Mouse (Mus musculus): Measurements from ENCODE around the gene Rtkn. TPM values are rescaled to one million over a fixed set of nuclear protein-coding genes. Genes with fewer than 3 reads are reported as not detected.
A peak's percentile ranks its signal among the peaks of the same experiment; 100 is the strongest.

Gene Rtkn
- polyA plus RNA-seq, 1 experiment from 2014 or later: 12.1 TPM

GRCm38 (mm10) chr6:83131469-83132034, 3.7 kb upstream of the Rtkn start:
- Histone ChIP-seq H3K27ac (replicated peaks) (peak overlapping the region; percentile 78), H3K9me3 (replicated peaks) (no peaks in the 10 kb centered on the region), H3K9ac (no peak overlapping the region), H3K4me2 (peak overlapping the region; percentile 37), H3K36me3 (replicated peaks) (no peaks in the 10 kb centered on the region), H3K4me1 (replicated peaks) (peaks cover 29% of the 10 kb centered on the region), H3K4me3 (replicated peaks) (no peak overlapping the region), H3K27me3 (peaks cover 21% of the 10 kb centered on the region)
- ATAC-seq (ENCODE audit: insufficient read depth): peak; percentile 70
- 36% methylated on average over 6 of the region's 6 CpGs for WGBS (ENCODE audit: insufficient replicate concordance)

- H3K9ac ChIP-seq: no peak overlapping the region
- H3K27ac ChIP-seq (replicated peaks): peak overlapping the region; percentile 68
- H3K36me3 ChIP-seq (replicated peaks): no peaks in the 10 kb centered on the region
- no peak overlapping the region for H3K4me3 ChIP-seq (replicated peaks)
- 67% methylated on average over 9 of the region's 9 CpGs for WGBS (ENCODE audit: insufficient replicate concordance)
- H3K27me3 ChIP-seq: peaks cover 29% of the 10 kb centered on the region
- peaks cover 34% of the 10 kb centered on the region for H3K4me1 ChIP-seq (replicated peaks)
- H3K9me3 ChIP-seq (replicated peaks): no peaks in the 10 kb centered on the region
- ATAC-seq (ENCODE audit: insufficient read depth): peak; percentile 26; the same call in 1 of the 2 replicates
- peak overlapping the region; percentile 18; the same call in 1 of the 2 replicates for H3K4me2 ChIP-seq
Observed at GRCm38 (mm10) chr6:83132176-83132919, 2.9 kb upstream of the Rtkn start.

- Histone ChIP-seq H3K9me3 (replicated peaks) (no peaks in the 10 kb centered on the region), H3K9ac (no peak overlapping the region), H3K27me3 (peaks cover 48% of the 10 kb centered on the region), H3K36me3 (replicated peaks) (no peaks in the 10 kb centered on the region), H3K4me1 (replicated peaks) (peaks cover 53% of the 10 kb centered on the region), H3K4me3 (replicated peaks) (no peak overlapping the region), H3K4me2 (no peak overlapping the region), H3K27ac (replicated peaks) (no peak overlapping the region)
- ATAC-seq (ENCODE audit: insufficient read depth): no peak
- 40% methylated on average over 3 of the region's 3 CpGs for WGBS (ENCODE audit: insufficient replicate concordance)
Observed at GRCm38 (mm10) chr6:83134226-83134625, 1.0 kb upstream of the Rtkn start.

GRCm38 (mm10) chr6:83135571-83136161, 403 bp downstream of the Rtkn start:
- Histone ChIP-seq H3K4me1 (replicated peaks) (peaks cover 54% of the 10 kb centered on the region), H3K4me3 (replicated peaks) (peak overlapping the region; percentile 55), H3K36me3 (replicated peaks) (no peaks in the 10 kb centered on the region), H3K4me2 (peak overlapping the region; percentile 64), H3K27me3 (peaks cover 60% of the 10 kb centered on the region), H3K9me3 (replicated peaks) (no peaks in the 10 kb centered on the region), H3K9ac (no peak overlapping the region), H3K27ac (replicated peaks) (peak overlapping the region; percentile 81; the same call in 1 of the 2 replicates)
- ATAC-seq (ENCODE audit: insufficient read depth): no peak
- 18% methylated on average over 37 of the region's 37 CpGs for WGBS (ENCODE audit: insufficient replicate concordance)

GRCm38 (mm10) chr6:83136291-83136880, 1.1 kb downstream of the Rtkn start:
- H3K9ac ChIP-seq: peak overlapping the region; percentile 51; the same call in 1 of the 2 replicates
- peak overlapping the region; percentile 55 for H3K4me3 ChIP-seq (replicated peaks)
- H3K27ac ChIP-seq (replicated peaks): peak overlapping the region; percentile 81
- peak overlapping the region; percentile 64 for H3K4me2 ChIP-seq
- no peaks in the 10 kb centered on the region for H3K36me3 ChIP-seq (replicated peaks)
- WGBS (ENCODE audit: insufficient replicate concordance): 29% methylated on average over 5 of the region's 5 CpGs
- H3K9me3 ChIP-seq (replicated peaks): no peaks in the 10 kb centered on the region
- no peak for ATAC-seq (ENCODE audit: insufficient read depth)
- peaks cover 47% of the 10 kb centered on the region for H3K4me1 ChIP-seq (replicated peaks)
- peaks cover 65% of the 10 kb centered on the region for H3K27me3 ChIP-seq

GRCm38 (mm10) chr6:83136881-83137575, 1.8 kb downstream of the Rtkn start:
- H3K27me3 ChIP-seq: peaks cover 71% of the 10 kb centered on the region
- H3K36me3 ChIP-seq (replicated peaks): no peaks in the 10 kb centered on the region
- peak overlapping the region; percentile 55 for H3K4me3 ChIP-seq (replicated peaks)
- peaks cover 50% of the 10 kb centered on the region for H3K4me1 ChIP-seq (replicated peaks)
- 3% methylated on average over 26 of the region's 26 CpGs for WGBS (ENCODE audit: insufficient replicate concordance)
- peak overlapping the region; percentile 51 for H3K9ac ChIP-seq
- H3K4me2 ChIP-seq: peak overlapping the region; percentile 64
- no peaks in the 10 kb centered on the region for H3K9me3 ChIP-seq (replicated peaks)
- ATAC-seq (ENCODE audit: insufficient read depth): peak; percentile 51
- H3K27ac ChIP-seq (replicated peaks): peak overlapping the region; percentile 81

GRCm38 (mm10) chr6:83137576-83137950, 2.3 kb downstream of the Rtkn start:
- Histone ChIP-seq H3K9ac (peak overlapping the region; percentile 51), H3K4me3 (replicated peaks) (peak overlapping the region; percentile 55), H3K36me3 (replicated peaks) (no peaks in the 10 kb centered on the region), H3K27ac (replicated peaks) (peak overlapping the region; percentile 81), H3K4me1 (replicated peaks) (peaks cover 55% of the 10 kb centered on the region), H3K27me3 (peaks cover 77% of the 10 kb centered on the region), H3K9me3 (replicated peaks) (no peaks in the 10 kb centered on the region), H3K4me2 (peak overlapping the region; percentile 64)
- under 1% methylated on average over 12 of the region's 12 CpGs for WGBS (ENCODE audit: insufficient replicate concordance)
- ATAC-seq (ENCODE audit: insufficient read depth): peak; percentile 62

GRCm38 (mm10) chr6:83138056-83138455, 2.8 kb downstream of the Rtkn start:
- peaks cover 82% of the 10 kb centered on the region for H3K27me3 ChIP-seq
- no peaks in the 10 kb centered on the region for H3K9me3 ChIP-seq (replicated peaks)
- H3K36me3 ChIP-seq (replicated peaks): no peaks in the 10 kb centered on the region
- peak overlapping the region; percentile 81 for H3K27ac ChIP-seq (replicated peaks)
- 6% methylated on average over 11 of the region's 11 CpGs for WGBS (ENCODE audit: insufficient replicate concordance)
- ATAC-seq (ENCODE audit: insufficient read depth): peak; percentile 12; the same call in 1 of the 2 replicates
- no peak overlapping the region; the same call in 1 of the 2 replicates for H3K9ac ChIP-seq
- peak overlapping the region; percentile 55 for H3K4me3 ChIP-seq (replicated peaks)
- H3K4me2 ChIP-seq: peak overlapping the region; percentile 64
- H3K4me1 ChIP-seq (replicated peaks): peaks cover 55% of the 10 kb centered on the region

- H3K9me3 ChIP-seq (replicated peaks): no peaks in the 10 kb centered on the region
- H3K36me3 ChIP-seq (replicated peaks): no peaks in the 10 kb centered on the region
- H3K4me1 ChIP-seq (replicated peaks): peaks cover 46% of the 10 kb centered on the region
- WGBS (ENCODE audit: insufficient replicate concordance): 80% methylated on average over 8 of the region's 8 CpGs
- no peak overlapping the region for H3K27ac ChIP-seq (replicated peaks)
- H3K9ac ChIP-seq: no peak overlapping the region
- no peak overlapping the region for H3K4me2 ChIP-seq
- peaks cover 77% of the 10 kb centered on the region for H3K27me3 ChIP-seq
- no peak for ATAC-seq (ENCODE audit: insufficient read depth)
- no peak overlapping the region for H3K4me3 ChIP-seq (replicated peaks)
Observed at GRCm38 (mm10) chr6:83140044-83140443, 4.8 kb downstream of the Rtkn start.

- Histone ChIP-seq H3K9me3 (replicated peaks) (no peaks in the 10 kb centered on the region), H3K27me3 (peaks cover 61% of the 10 kb centered on the region), H3K4me3 (replicated peaks) (no peak overlapping the region), H3K9ac (no peak overlapping the region), H3K4me1 (replicated peaks) (peaks cover 36% of the 10 kb centered on the region), H3K36me3 (replicated peaks) (no peaks in the 10 kb centered on the region), H3K27ac (replicated peaks) (no peak overlapping the region), H3K4me2 (no peak overlapping the region)
- WGBS (ENCODE audit: insufficient replicate concordance): 55% methylated on average over 4 of the region's 4 CpGs
- ATAC-seq (ENCODE audit: insufficient read depth): no peak
Observed at GRCm38 (mm10) chr6:83141636-83142035, 6.4 kb downstream of the Rtkn start.
